Mouse (Mus musculus) lung, postnatal 0 days (tissue): ENCODE results near the gene Hist1h3d.

Source experiments
- CTCF ChIP-seq: IDR thresholded peaks from 2 replicates; pipeline ENCODE4 v1.5.1; 2016; ENCODE audit warnings: antibody characterized with exemption, mild to moderate bottlenecking
- EP300 ChIP-seq: IDR thresholded peaks from 2 replicates; pipeline ENCODE4 v1.6.1; 2016; ENCODE audit warnings: antibody characterized with exemption, mild to moderate bottlenecking, control low read depth

DNA sequence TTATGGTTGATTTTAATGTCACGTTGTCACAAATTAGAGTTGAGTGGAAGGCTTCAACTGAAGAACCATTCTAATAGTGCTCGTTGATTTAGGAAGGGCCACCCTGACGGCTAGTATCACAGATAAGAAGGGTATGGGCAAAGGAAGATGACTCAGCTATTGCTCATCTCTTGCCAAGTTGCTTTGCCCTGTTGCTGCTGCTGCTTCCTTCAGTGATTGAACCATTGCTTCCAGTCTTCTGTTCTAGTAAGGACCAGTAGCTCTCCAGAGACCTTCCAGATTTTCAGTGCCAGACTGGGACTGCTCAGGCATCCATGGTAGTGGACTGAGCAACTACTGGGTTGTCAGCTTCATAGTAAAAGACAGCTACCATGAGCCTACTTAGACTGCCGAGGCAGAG, 33.6 kb downstream of the Hist1h3d start:
- TF ChIP-seq CTCF (no peak), EP300 (no peak)
